Comparison of ENCODE assay signal across 9 mouse cellular contexts in the genomic region with DNA sequence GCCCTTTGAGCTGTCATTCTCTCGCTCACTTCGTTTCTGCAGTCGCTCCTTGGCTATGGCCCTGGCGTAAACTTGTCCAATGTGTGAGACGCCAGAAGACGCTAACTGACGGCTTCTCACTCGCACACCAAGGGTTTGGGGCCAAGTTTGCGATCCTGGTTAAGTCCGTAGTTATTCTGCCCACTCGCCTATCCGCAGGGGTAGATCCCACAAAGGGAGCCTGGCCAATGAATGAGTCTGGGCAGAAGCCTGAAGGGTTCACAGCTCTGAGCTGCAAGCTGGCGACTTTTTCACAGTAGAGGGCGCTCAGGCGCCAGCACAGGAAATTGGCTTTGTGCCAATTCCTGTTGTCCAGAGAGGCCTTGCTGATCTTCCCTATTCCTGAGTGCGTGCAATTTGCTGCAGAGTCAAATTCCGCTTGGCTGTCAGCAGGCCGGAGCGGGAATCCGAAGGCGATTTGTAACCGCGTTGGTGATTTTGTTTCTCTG. TPM values are rescaled to one million over a fixed set of nuclear protein-coding genes. Genes with fewer than 3 reads are reported as not detected.
DNase-seq lines count a peak whose midpoint lies in the region; ATAC-seq and TF ChIP-seq lines count a peak whose summit lies in the region.
"Not testable (repeated sequence)": the region's sequence is repeated elsewhere in the genome, so short reads cannot be mapped to it uniquely, and the experiment has no call there.
"Had no signal": no experiment of that assay in that cellular context is flagged by ENCODE, and none has a peak within 500 bp of the region (broad histone marks: within the 10 kb centered on the region; RNA-seq: fewer than 3 reads in every experiment).

No protein-coding gene starts in this region.

- H3K36me3 ChIP-seq in hindbrain, embryonic 14.5 days (replicated peaks; ENCODE audit: control insufficient read depth, insufficient read depth); lung, embryonic 16.5 days (ENCODE audit: control insufficient read depth, insufficient read depth, low read length): not testable (repeated sequence)

- H3K27me3 ChIP-seq in hindbrain, embryonic 14.5 days (ENCODE audit: control insufficient read depth, insufficient read depth, low read length); lung, embryonic 16.5 days (ENCODE audit: control insufficient read depth, insufficient read depth, low read depth, low read length): not testable (repeated sequence)

- H3K4me3 ChIP-seq in hindbrain, embryonic 14.5 days (replicated peaks; ENCODE audit: low read length), result peak overlapping the region; percentile 18
- H3K4me3 ChIP-seq in layer of hippocampus, adult 2 months, result peak overlapping the region; percentile 41; the same call in 1 of the 2 replicates
- peak overlapping the region; percentile 32 for H3K4me3 ChIP-seq in lung, embryonic 16.5 days (ENCODE audit: low read length)

- H3K9ac ChIP-seq in hindbrain, embryonic 14.5 days; lung, embryonic 16.5 days (ENCODE audit: low read length): not testable (repeated sequence)

- peak overlapping the region; percentile 46 for H3K4me2 ChIP-seq in hindbrain, embryonic 14.5 days (replicated peaks)
- peak overlapping the region; percentile 45 for H3K4me2 ChIP-seq in lung, embryonic 16.5 days (ENCODE audit: low read depth, low read length)

- TF ChIP-seq CTCF in layer of hippocampus, adult 2 months (conservative IDR thresholded peaks at IDR 0.05), result peak; percentile 64

- not testable (repeated sequence) for H3K4me1 ChIP-seq in hindbrain, embryonic 14.5 days (replicated peaks; ENCODE audit: control insufficient read depth, insufficient read depth, low read length); lung, embryonic 16.5 days (replicated peaks; ENCODE audit: control insufficient read depth, insufficient read depth, low read length)

- H3K27ac ChIP-seq in hindbrain, embryonic 14.5 days; layer of hippocampus, adult 2 months; lung, embryonic 16.5 days (ENCODE audit: low read length): not testable (repeated sequence)

- DNase-seq in adrenal gland, postnatal 14 days, result peak; percentile 10
- peak; percentile 56 for DNase-seq in embryo, embryonic 10.5 days (ENCODE audit: low spot score)
- peak; percentile 6 for DNase-seq in gastrocnemius, postnatal 25 days
- DNase-seq in hindbrain, embryonic 14.5 days (ENCODE audit: low spot score), result peak; percentile 45
- not testable (repeated sequence) for DNase-seq in layer of hippocampus, adult 2 months (ENCODE audit: low spot score in 2 of 2)
- peak; percentile 42 for DNase-seq in neural tube, embryonic 10.5 days (ENCODE audit: extremely low spot score, low spot score)
- peak; percentile 3 for DNase-seq in thymus, postnatal 0 days (ENCODE audit: low spot score)

- WGBS in hindbrain, embryonic 14.5 days, result 11% methylated on average over 23 of the region's 23 CpGs
- whole genome bisulfite sequencing in lung, embryonic 16.5 days, result 9% methylated on average over 20 of the region's 23 CpGs

- not testable (repeated sequence) for H3K9me3 ChIP-seq in hindbrain, embryonic 14.5 days (ENCODE audit: control insufficient read depth, low read length); lung, embryonic 16.5 days (ENCODE audit: control insufficient read depth, low read length)

- peak; percentile 77 for ATAC-seq in hindbrain, embryonic 14.5 days (ENCODE audit: low FRiP score)
- peak; percentile 83 for ATAC-seq in lung, embryonic 16.5 days (ENCODE audit: low read depth)

RNA-seq across cellular contexts. Expression of a gene that starts 0.6 kb away (rescaled TPM):
- total RNA-seq in adrenal gland, postnatal 14 days (2021), result not detected in 2 replicates
- not detected for total RNA-seq in gastrocnemius, postnatal 25 days (2021)
- not detected in 2 replicates for polyA plus RNA-seq in hindbrain, embryonic 14.5 days (2014; fragmentation: Nextera tagmentation; extraction: Ambion mirVana)
- total RNA-seq in layer of hippocampus, adult 2 months (2021), result not detected
- not detected in 2 replicates for polyA plus RNA-seq in lung, embryonic 16.5 days (2015; fragmentation: Nextera tagmentation; extraction: Ambion mirVana)
- not detected in 2 replicates for polyA plus RNA-seq in thymus, postnatal 0 days (2015; fragmentation: Nextera tagmentation; extraction: Ambion mirVana)
- total RNA-seq: left cerebral cortex, postnatal 14 days had no signal

RNA-seq across cellular contexts. Expression of a gene that starts 6.4 kb away (rescaled TPM):
- total RNA-seq in adrenal gland, postnatal 14 days (2021), result not detected in 2 replicates
- not detected for total RNA-seq in gastrocnemius, postnatal 25 days (2021)
- polyA plus RNA-seq in hindbrain, embryonic 14.5 days (2014; fragmentation: Nextera tagmentation; extraction: Ambion mirVana), result not detected in 2 replicates
- total RNA-seq in layer of hippocampus, adult 2 months (2021), result not detected
- not detected in 2 replicates for polyA plus RNA-seq in lung, embryonic 16.5 days (2015; fragmentation: Nextera tagmentation; extraction: Ambion mirVana)
- polyA plus RNA-seq in thymus, postnatal 0 days (2015; fragmentation: Nextera tagmentation; extraction: Ambion mirVana), result not detected in 2 replicates
- total RNA-seq: left cerebral cortex, postnatal 14 days had no signal

RNA-seq across cellular contexts. Expression of a gene that starts 45.7 kb away (rescaled TPM):
- 39.4 and 39.8 TPM in 2 replicates for total RNA-seq in adrenal gland, postnatal 14 days (2021)
- total RNA-seq in gastrocnemius, postnatal 25 days (2021), result 10 to 100 TPM; 17.4 to 18.4 TPM
- polyA plus RNA-seq in hindbrain, embryonic 14.5 days (2014; fragmentation: Nextera tagmentation; extraction: Ambion mirVana), result 32.7 and 34.5 TPM in 2 replicates
- 10 to 100 TPM; 40.4 to 43.2 TPM for total RNA-seq in layer of hippocampus, adult 2 months (2021)
- 31.7 and 33.3 TPM in 2 replicates for polyA plus RNA-seq in lung, embryonic 16.5 days (2015; fragmentation: Nextera tagmentation; extraction: Ambion mirVana)
- 40.9 and 51.2 TPM in 2 replicates for polyA plus RNA-seq in thymus, postnatal 0 days (2015; fragmentation: Nextera tagmentation; extraction: Ambion mirVana)

RNA-seq across cellular contexts. Expression of a gene that starts 58.2 kb away (rescaled TPM):
- total RNA-seq in adrenal gland, postnatal 14 days (2021), result not detected in 2 replicates
- not detected for total RNA-seq in gastrocnemius, postnatal 25 days (2021)
- polyA plus RNA-seq in hindbrain, embryonic 14.5 days (2014; fragmentation: Nextera tagmentation; extraction: Ambion mirVana), result not detected in 2 replicates
- total RNA-seq in layer of hippocampus, adult 2 months (2021), result not detected
- not detected in 2 replicates for polyA plus RNA-seq in lung, embryonic 16.5 days (2015; fragmentation: Nextera tagmentation; extraction: Ambion mirVana)
- polyA plus RNA-seq in thymus, postnatal 0 days (2015; fragmentation: Nextera tagmentation; extraction: Ambion mirVana), result not detected in 2 replicates
- total RNA-seq: left cerebral cortex, postnatal 14 days had no signal
